Mouse (Mus musculus) embryonic fibroblast, embryonic 13.5 days (primary cell): ENCODE measurements around the gene Prodh2. TPM values are rescaled to one million over a fixed set of nuclear protein-coding genes. Genes with fewer than 3 reads are reported as not detected.
"Not testable (repeated sequence)": the region's sequence is repeated elsewhere in the genome, so short reads cannot be mapped to it uniquely, and the experiment has no call there.

ENCODE experiments used
- H3K27ac ChIP-seq: 2 replicates; pipeline ENCODE4 v1.5.1; 2012; ENCODE audit warnings: low read length, control low read depth, inconsistent platforms; ENCODE audit not compliant: insufficient read depth
- H3K4me1 ChIP-seq: 2 replicates; pipeline ENCODE4 v1.6.1; 2011; ENCODE audit warnings: low read length; ENCODE audit not compliant: control insufficient read depth, insufficient read depth
- H3K4me3 ChIP-seq: 2 replicates; pipeline ENCODE4 v1.5.1; 2011; ENCODE audit warnings: mild to moderate bottlenecking, control low read depth, low read length; ENCODE audit not compliant: insufficient read depth
- CTCF ChIP-seq: IDR thresholded peaks from 2 replicates; pipeline ENCODE4 v1.5.1; 2011; ENCODE audit warnings: mild to moderate bottlenecking, control low read depth, low read length, moderate library complexity, borderline replicate concordance; ENCODE audit not compliant: insufficient read depth
- POLR2A ChIP-seq: IDR thresholded peaks from 2 replicates; pipeline ENCODE4 v1.6.1; 2011; ENCODE audit warnings: low read depth, mild to moderate bottlenecking, control low read depth, low read length, moderate library complexity
- polyA plus RNA-seq: library from polyadenylated mRNA; stranded (reverse); fragments of >200 nt; gene quantifications from 2 replicates; pipeline ENCODE4 v1.2.4, GENCODE M21; 2011; ENCODE audit warnings: low read depth; ENCODE audit not compliant: missing spikeins, insufficient read length

The Prodh2 gene
- polyA plus RNA-seq, 1 experiment = not detected

DNA sequence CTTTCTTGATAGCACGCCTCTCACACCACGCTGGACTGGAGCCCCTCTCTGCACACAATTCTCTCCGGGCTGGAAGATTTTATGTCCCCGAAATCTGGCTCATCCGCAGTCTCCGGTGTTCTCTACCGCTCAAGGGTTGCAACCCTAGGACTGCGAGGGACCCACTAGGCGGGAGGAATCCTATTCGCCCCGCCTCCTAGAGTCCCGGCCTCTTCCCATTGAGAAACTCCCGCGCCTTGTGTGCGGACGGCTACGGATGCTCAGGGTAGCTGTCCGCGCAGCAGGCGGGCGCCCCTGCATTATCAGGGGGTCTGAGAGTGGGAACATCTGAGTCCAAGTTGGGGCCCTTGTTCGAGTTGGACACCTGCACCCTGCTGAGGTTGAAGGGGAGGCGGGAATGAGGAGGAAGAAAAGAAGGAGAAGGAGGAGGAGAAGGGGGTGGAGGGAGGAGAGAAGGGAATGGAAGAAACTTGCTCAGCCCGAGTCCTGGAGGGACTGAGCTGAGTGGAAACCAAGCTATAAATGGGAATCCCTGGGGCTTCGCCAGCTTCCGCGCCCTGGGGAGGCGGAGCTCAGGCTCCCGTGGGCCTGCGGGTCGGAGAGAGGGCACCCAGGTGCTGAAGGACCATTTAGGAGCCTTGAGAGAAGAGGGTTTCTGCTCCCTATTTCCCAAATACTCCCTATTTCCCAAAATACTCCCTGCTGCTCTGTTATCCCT, 36.4 kb upstream of the Prodh2 start:
- TF ChIP-seq CTCF = no peak
- TF ChIP-seq POLR2A = no peak
- Histone ChIP-seq H3K4me3 (no peak overlapping the region), H3K4me1 (no peaks in the 10 kb centered on the region), H3K27ac (no peak overlapping the region)

DNA sequence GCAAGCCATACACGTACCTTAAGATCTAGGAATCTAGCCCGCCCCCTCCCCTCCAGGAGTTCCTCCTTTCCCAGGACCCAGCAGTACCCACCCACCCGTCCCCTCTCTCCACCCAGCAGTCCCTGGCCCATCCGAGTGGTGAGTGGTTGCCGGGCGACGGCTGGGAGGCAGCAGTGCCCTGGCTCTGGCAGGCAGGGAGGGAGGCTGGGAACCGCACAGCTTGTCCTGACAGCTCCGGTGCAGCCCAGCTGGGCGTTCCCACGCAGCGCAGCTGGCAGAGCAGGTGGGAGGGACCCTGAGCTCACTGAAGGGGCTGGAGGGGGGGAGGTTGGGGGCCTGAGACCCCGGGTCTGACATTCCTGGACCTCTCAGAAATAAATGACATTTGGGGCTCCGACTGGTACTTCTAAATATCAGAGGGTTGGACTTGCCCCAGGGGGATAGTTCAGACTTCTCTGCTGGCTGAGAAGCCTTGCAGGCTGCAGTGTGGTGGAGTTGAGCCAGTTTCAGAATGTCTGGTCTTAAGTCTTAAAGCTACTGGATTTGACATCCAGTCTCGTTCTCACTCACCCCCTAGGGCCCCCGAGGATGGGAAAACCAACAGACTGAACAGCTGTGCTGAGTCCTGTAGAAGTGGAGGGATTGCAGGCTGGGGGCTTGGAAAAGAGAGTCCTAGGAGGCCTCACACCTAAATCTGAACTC, 35.6 kb upstream of the Prodh2 start, which contains the start of the genes Kirrel2 and Nphs1:
Gene Kirrel2, minus strand, starts transcription at position 62 of the 702 bp plus-strand sequence.
Gene Nphs1, plus strand, starts transcription at position 687 of the 702 bp plus-strand sequence.
- Histone ChIP-seq H3K27ac (no peak within 1 kb of the TSS), H3K4me1 (no peaks in the 10 kb centered on the region), H3K4me3 (no peak within 1 kb of the TSS)
- no peak for TF ChIP-seq CTCF
- no peak for TF ChIP-seq POLR2A

DNA sequence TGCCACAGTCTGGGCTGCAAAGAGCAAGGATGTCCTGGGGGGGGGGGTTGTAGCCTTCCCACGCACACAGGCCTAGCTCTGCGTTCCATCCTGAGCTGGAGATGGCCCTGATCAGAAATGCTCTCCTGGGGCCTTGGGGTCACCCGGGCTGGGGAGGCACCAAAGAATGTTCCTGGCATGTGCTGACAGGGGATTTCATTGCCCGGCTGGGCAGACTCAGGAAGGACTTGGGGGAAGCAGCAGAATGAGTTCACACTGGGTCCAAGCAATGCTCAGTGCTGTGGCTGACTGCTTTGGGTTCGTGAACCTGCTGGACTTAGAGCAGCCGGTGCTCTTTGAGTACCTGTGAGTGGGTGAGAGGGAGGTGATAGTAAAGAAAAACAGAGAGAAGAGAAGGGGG, 33.9 kb upstream of the Prodh2 start:
- no peaks in the 10 kb centered on the region for H3K4me1 ChIP-seq
- TF ChIP-seq CTCF (no peak), POLR2A (no peak)
- H3K27ac ChIP-seq = no peak overlapping the region
- H3K4me3 ChIP-seq = no peak overlapping the region

DNA sequence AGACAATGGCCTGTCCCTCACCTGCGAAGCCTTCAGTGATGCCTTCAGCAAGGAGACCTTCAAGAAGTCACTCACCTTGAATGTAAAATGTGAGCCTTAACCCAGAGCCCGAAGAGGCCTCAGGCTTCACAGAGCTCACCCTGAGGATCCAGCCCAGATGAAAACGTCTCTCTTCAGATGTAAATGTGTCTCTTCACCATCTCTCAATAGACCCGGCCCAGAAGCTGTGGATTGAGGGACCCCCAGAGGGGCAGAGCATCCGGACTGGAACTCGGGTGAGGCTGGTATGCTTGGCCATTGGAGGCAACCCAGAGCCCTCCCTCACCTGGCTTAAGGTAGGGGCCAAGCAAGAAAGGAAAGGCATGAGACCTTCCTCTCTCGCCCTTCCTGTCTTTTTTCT, 29.9 kb upstream of the Prodh2 start:
- Histone ChIP-seq H3K27ac (no peak overlapping the region), H3K4me3 (no peak overlapping the region), H3K4me1 (no peaks in the 10 kb centered on the region)
- TF ChIP-seq CTCF (no peak), POLR2A (no peak)

DNA sequence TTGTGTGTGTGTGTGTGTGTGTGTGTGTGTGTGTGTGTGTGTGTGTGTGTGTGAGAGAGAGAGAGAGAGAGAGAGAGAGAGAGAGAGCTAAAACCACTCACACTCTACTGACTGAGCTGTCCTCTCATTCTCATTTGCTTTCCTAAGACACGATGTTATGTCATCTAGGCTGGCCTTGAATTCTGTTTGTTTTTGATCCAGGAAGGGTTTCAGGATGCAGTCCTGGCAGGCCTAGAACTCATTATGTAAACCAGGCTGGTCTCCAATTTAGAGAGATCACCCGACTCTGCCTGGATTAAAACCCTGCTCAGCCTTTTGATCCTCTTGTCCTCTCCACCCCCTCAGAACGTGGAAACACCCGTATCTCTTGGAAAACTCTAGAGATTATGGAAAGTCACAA, 29.4 kb upstream of the Prodh2 start:
- H3K27ac ChIP-seq = no peak overlapping the region
- H3K4me1 ChIP-seq = no peaks in the 10 kb centered on the region
- no peak overlapping the region for H3K4me3 ChIP-seq
- TF ChIP-seq CTCF = no peak
- no peak for TF ChIP-seq POLR2A

DNA sequence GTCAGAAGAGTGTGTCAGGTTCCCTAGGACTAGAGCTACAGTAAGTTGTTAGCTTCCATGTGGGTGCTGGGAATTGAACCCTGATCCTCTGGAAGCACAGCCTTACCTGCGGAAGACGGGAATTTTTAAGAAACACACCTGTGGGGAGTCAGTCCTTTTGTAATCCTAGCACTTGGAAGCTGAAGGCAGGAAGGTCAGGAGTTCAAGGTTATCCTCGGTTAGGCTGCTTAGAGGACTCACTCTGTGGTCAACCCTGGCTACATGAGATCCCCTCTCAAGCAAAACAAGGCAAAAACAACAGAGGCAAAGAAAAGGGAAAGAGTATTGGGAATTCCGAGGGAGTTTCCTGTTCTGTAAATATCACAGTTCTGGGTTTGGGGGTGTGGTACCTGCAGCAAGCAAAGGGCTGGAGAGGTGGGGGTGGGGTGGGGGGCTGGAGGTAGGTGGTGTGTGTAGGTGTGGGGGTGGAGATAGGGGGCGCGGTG, 28.6 kb upstream of the Prodh2 start:
- no peak overlapping the region for H3K4me3 ChIP-seq
- no peak overlapping the region for H3K27ac ChIP-seq
- no peaks in the 10 kb centered on the region for H3K4me1 ChIP-seq
- no peak for TF ChIP-seq CTCF
- TF ChIP-seq POLR2A = no peak

DNA sequence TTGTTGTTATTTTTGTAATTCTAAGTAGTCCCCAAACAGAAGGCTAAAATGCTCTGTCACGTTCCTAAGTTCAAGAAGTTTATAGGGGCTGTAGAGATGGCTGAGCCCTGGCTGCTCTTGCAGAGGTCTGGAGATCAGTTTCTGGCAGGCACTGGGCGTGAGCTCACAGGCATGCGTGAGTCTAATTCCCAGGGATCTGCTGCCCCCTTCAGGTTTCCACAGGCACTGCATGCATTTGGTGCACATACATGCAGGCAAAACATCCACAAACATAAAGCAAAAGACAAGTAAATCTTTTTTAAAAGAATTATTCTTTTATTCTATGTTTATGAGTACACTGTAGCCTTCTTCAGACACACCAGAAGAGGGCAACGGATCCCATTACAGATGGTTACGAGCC, 21.0 kb upstream of the Prodh2 start:
- Histone ChIP-seq H3K4me1 (no peaks in the 10 kb centered on the region), H3K27ac (no peak overlapping the region), H3K4me3 (no peak overlapping the region)
- TF ChIP-seq POLR2A = no peak
- peak; percentile 26; the same call in 1 of the 2 replicates for TF ChIP-seq CTCF

DNA sequence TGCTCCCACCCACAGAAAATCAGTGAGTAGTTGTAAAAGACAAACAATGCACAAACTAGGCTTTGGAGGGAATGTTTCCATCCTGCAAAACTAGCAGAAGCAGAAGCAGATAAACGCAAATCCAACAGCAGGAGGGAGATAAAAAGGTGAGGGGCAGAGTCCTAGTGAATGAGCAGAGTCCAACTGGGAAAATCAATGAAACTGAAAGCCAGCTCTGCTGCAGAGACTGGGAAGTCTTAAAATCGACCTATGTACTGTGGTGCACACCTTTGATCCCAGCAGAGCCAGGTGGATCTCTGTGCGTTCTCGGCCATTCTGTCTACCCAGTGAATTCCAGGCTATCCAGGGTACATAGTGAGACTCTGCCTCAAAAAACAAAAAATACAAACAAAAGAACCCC, 18.4 kb upstream of the Prodh2 start:
- TF ChIP-seq CTCF (no peak), POLR2A (no peak)
- H3K4me1 ChIP-seq = no peaks in the 10 kb centered on the region
- no peak overlapping the region for H3K27ac ChIP-seq
- H3K4me3 ChIP-seq = no peak overlapping the region

DNA sequence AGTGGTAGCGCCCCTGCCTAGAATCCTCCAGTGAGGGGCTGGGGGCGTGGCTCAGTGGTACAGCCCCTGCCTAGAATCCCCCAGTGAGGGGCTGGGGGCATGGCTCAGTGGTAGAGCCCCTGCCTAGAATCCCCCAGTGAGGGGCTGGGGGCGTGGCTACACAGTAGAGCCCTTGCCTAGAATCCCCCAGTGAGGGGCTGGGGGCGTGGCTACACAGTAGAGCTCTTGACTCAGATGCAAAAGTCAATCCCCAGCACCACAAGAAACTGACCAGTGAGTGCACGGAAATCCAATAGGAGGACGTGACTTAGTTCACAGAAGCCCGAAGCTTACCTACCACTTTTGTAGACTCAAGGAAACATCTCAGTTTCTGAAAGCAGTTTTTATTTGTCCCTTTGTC, 17.3 kb upstream of the Prodh2 start:
- not testable (repeated sequence) for H3K4me3 ChIP-seq, H3K4me1 ChIP-seq, H3K27ac ChIP-seq
